ENCODE assay signal across 9 mouse cellular contexts in the genomic region with DNA sequence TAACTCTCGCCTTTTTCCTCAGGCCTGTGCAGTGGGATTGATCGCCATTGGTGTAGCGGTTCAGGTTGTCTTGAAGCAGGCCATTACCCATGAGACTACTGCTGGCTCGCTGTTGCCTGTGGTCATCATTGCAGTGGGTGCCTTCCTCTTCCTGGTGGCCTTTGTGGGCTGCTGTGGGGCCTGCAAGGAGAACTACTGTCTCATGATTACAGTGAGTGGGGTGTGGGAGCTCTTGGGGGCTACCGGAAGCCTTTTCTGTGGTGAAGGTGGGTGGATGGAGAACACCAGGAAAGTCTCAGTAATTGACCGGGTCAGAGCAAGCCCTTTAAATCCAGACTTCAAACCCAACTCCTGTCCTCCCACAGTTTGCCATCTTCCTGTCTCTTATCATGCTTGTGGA. TPM values are rescaled to one million over a fixed set of nuclear protein-coding genes. Genes with fewer than 3 reads are reported as not detected.
DNase-seq lines count a peak whose midpoint lies in the region; ATAC-seq and TF ChIP-seq lines count a peak whose summit lies in the region.
"Had no signal": no experiment of that assay in that cellular context is flagged by ENCODE, and none has a peak within 500 bp of the region (broad histone marks: within the 10 kb centered on the region; RNA-seq: fewer than 3 reads in every experiment).

No protein-coding gene starts in this region.

- peaks cover 30% of the 10 kb centered on the region for H3K4me1 ChIP-seq in heart, embryonic 10.5 days
- peaks cover 36% of the 10 kb centered on the region for H3K4me1 ChIP-seq in midbrain, embryonic 10.5 days
- 0 out of 2 replicates have a peak, but pooled peaks cover 3% of the 10 kb centered on the region for H3K4me1 ChIP-seq in midbrain, embryonic 14.5 days (ENCODE audit: control insufficient read depth, insufficient read depth, low read length)
- peaks cover 38% of the 10 kb centered on the region for H3K4me1 ChIP-seq in limb, embryonic 13.5 days

- no peak for DNase-seq in heart, embryonic 10.5 days (ENCODE audit: low spot score)
- no peak for DNase-seq in heart, postnatal 36 days
- no peak for DNase-seq in midbrain, embryonic 10.5 days (ENCODE audit: low spot score)
- no peak for DNase-seq in midbrain, embryonic 14.5 days
- no peak for DNase-seq in left cerebral cortex, adult 2 months (ENCODE audit: extremely low spot score in 1 of 2, low spot score in 2 of 2)
- no peak for DNase-seq in ovary, postnatal 36 days (ENCODE audit: low spot score)
- no peak for DNase-seq in spleen, postnatal 36 days (ENCODE audit: low spot score in 2 of 2)

- no peaks in the 10 kb centered on the region for H3K9me3 ChIP-seq in heart, embryonic 10.5 days
- H3K9me3 ChIP-seq in midbrain, embryonic 10.5 days (replicated peaks): no peaks in the 10 kb centered on the region
- no peaks in the 10 kb centered on the region for H3K9me3 ChIP-seq in midbrain, embryonic 14.5 days (ENCODE audit: control insufficient read depth, low read length)
- H3K9me3 ChIP-seq in limb, embryonic 13.5 days: no peaks in the 10 kb centered on the region

- no peak overlapping the region for H3K9ac ChIP-seq in midbrain, embryonic 14.5 days (replicated peaks; ENCODE audit: low read length)
- peak overlapping the region; percentile 100 for H3K9ac ChIP-seq in limb, embryonic 13.5 days

- 82% methylated on average over 6 of the region's 6 CpGs for WGBS in heart, embryonic 10.5 days
- 88% methylated on average over 6 of the region's 6 CpGs for WGBS in midbrain, embryonic 10.5 days
- 92% methylated on average over 6 of the region's 6 CpGs for WGBS in midbrain, embryonic 14.5 days
- WGBS in limb, embryonic 13.5 days: 83% methylated on average over 6 of the region's 6 CpGs

- H3K27ac ChIP-seq in heart, embryonic 10.5 days: 0 out of 2 replicates have a peak overlapping the region, but pooled peaks have one; percentile 3
- H3K27ac ChIP-seq in midbrain, embryonic 10.5 days (replicated peaks): no peak overlapping the region
- no peak overlapping the region for H3K27ac ChIP-seq in midbrain, embryonic 14.5 days (replicated peaks; ENCODE audit: low read depth, low read length)
- H3K27ac ChIP-seq in limb, embryonic 13.5 days: 0 out of 2 replicates have a peak overlapping the region, but pooled peaks have one; percentile 96
- H3K27ac ChIP-seq in left cerebral cortex, adult 2 months: no peak overlapping the region

- H3K4me3 ChIP-seq in heart, embryonic 10.5 days: peak overlapping the region; percentile 5; the same call in 1 of the 2 replicates
- 0 out of 2 replicates have a peak overlapping the region, but pooled peaks have one; percentile 86 for H3K4me3 ChIP-seq in midbrain, embryonic 10.5 days
- no peak overlapping the region for H3K4me3 ChIP-seq in midbrain, embryonic 14.5 days (replicated peaks; ENCODE audit: low read depth, low read length)
- peak overlapping the region; percentile 87 for H3K4me3 ChIP-seq in limb, embryonic 13.5 days
- H3K4me3 ChIP-seq in left cerebral cortex, adult 2 months: no peak overlapping the region; the same call in 1 of the 2 replicates
- H3K4me3 ChIP-seq: erythroblast, embryonic 14.5 days had no signal

- ATAC-seq in midbrain, embryonic 14.5 days (ENCODE audit: low FRiP score, low TSS enrichment): no peak
- ATAC-seq in limb, embryonic 13.5 days (ENCODE audit: low FRiP score, low read depth): no peak

- H3K4me2 ChIP-seq in midbrain, embryonic 14.5 days (ENCODE audit: low read length): no peak overlapping the region
- peak overlapping the region; percentile 77 for H3K4me2 ChIP-seq in limb, embryonic 13.5 days (replicated peaks)

- H3K36me3 ChIP-seq in heart, embryonic 10.5 days: peaks cover 49% of the 10 kb centered on the region
- peaks cover 26% of the 10 kb centered on the region for H3K36me3 ChIP-seq in midbrain, embryonic 10.5 days
- 0 out of 2 replicates have a peak, but pooled peaks cover 2% of the 10 kb centered on the region for H3K36me3 ChIP-seq in midbrain, embryonic 14.5 days (ENCODE audit: control insufficient read depth, insufficient read depth, low read length)
- peaks cover 51% of the 10 kb centered on the region for H3K36me3 ChIP-seq in limb, embryonic 13.5 days

- intact Hi-C loops in heart, postnatal 36 days (cut with DNase I): no loop called here
- intact Hi-C loops in left cerebral cortex, adult 2 months (cut with DNase I): loop anchor here (5.0 kb wide), 1 partner anchor 66 kb away; no protein-coding TSS in a partner anchor

- TF ChIP-seq CTCF in left cerebral cortex, adult 2 months (IDR thresholded peaks at IDR 0.05): no peak

- H3K27me3 ChIP-seq in heart, embryonic 10.5 days (ENCODE audit: insufficient read depth, poor library complexity, severe bottlenecking): 0 out of 2 replicates have a peak, but pooled peaks cover 5% of the 10 kb centered on the region
- H3K27me3 ChIP-seq in midbrain, embryonic 10.5 days (ENCODE audit: low read depth, poor library complexity, severe bottlenecking): peaks cover 45% of the 10 kb centered on the region
- H3K27me3 ChIP-seq in midbrain, embryonic 14.5 days (ENCODE audit: control insufficient read depth, insufficient read depth, low read length): no peaks in the 10 kb centered on the region
- H3K27me3 ChIP-seq in limb, embryonic 13.5 days: no peaks in the 10 kb centered on the region

RNA-seq across cellular contexts. Expression of a gene that starts 10.6 kb away (rescaled TPM):
- polyA plus RNA-seq in heart, embryonic 10.5 days (2016; fragmentation: Nextera tagmentation; extraction: Ambion mirVana): 313 and 322 TPM in 2 replicates
- total RNA-seq in heart, postnatal 36 days (2021): 100 to 1,000 TPM; 117 to 143 TPM
- 195 and 196 TPM in 2 replicates for polyA plus RNA-seq in midbrain, embryonic 10.5 days (2016; fragmentation: Nextera tagmentation; extraction: Ambion mirVana)
- polyA plus RNA-seq in midbrain, embryonic 14.5 days (2014; fragmentation: Nextera tagmentation; extraction: Ambion mirVana): 120 and 138 TPM in 2 replicates
- polyA plus RNA-seq in limb, embryonic 13.5 days (2015; fragmentation: Nextera tagmentation; extraction: Ambion mirVana): 820 and 839 TPM in 2 replicates
- total RNA-seq in left cerebral cortex, adult 2 months (2021): 10 to 100 TPM; 63.7 to 73.3 TPM

RNA-seq across cellular contexts. Expression of a gene that starts 11.3 kb away (rescaled TPM):
- 8.8 and 9.9 TPM in 2 replicates for polyA plus RNA-seq in heart, embryonic 10.5 days (2016; fragmentation: Nextera tagmentation; extraction: Ambion mirVana)
- 1 to 10 TPM; 6.4 to 7.5 TPM for total RNA-seq in heart, postnatal 36 days (2021)
- 13.3 and 14.9 TPM in 2 replicates for polyA plus RNA-seq in midbrain, embryonic 10.5 days (2016; fragmentation: Nextera tagmentation; extraction: Ambion mirVana)
- 11.6 and 15.2 TPM in 2 replicates for polyA plus RNA-seq in midbrain, embryonic 14.5 days (2014; fragmentation: Nextera tagmentation; extraction: Ambion mirVana)
- 12.2 and 12.9 TPM in 2 replicates for polyA plus RNA-seq in limb, embryonic 13.5 days (2015; fragmentation: Nextera tagmentation; extraction: Ambion mirVana)
- total RNA-seq in left cerebral cortex, adult 2 months (2021): 1 to 10 TPM; 6.5 to 7.4 TPM

RNA-seq across cellular contexts. Expression of a gene that starts 12.4 kb away (rescaled TPM):
- 182 and 194 TPM in 2 replicates for polyA plus RNA-seq in heart, embryonic 10.5 days (2016; fragmentation: Nextera tagmentation; extraction: Ambion mirVana)
- 100 to 1,000 TPM; 184 to 206 TPM for total RNA-seq in heart, postnatal 36 days (2021)
- 216 and 236 TPM in 2 replicates for polyA plus RNA-seq in midbrain, embryonic 10.5 days (2016; fragmentation: Nextera tagmentation; extraction: Ambion mirVana)
- 249 and 282 TPM in 2 replicates for polyA plus RNA-seq in midbrain, embryonic 14.5 days (2014; fragmentation: Nextera tagmentation; extraction: Ambion mirVana)
- 225 and 240 TPM in 2 replicates for polyA plus RNA-seq in limb, embryonic 13.5 days (2015; fragmentation: Nextera tagmentation; extraction: Ambion mirVana)
- total RNA-seq in left cerebral cortex, adult 2 months (2021): 10 to 100 TPM; 78.8 to 80.8 TPM

RNA-seq across cellular contexts. Expression of a gene that starts 19.9 kb away (rescaled TPM):
- 4.6 and 5.7 TPM in 2 replicates for polyA plus RNA-seq in heart, embryonic 10.5 days (2016; fragmentation: Nextera tagmentation; extraction: Ambion mirVana)
- 1 to 10 TPM; 1.9 to 2.8 TPM for total RNA-seq in heart, postnatal 36 days (2021)
- polyA plus RNA-seq in midbrain, embryonic 10.5 days (2016; fragmentation: Nextera tagmentation; extraction: Ambion mirVana): 9.5 and 10.5 TPM in 2 replicates
- 7.9 and 9.6 TPM in 2 replicates for polyA plus RNA-seq in midbrain, embryonic 14.5 days (2014; fragmentation: Nextera tagmentation; extraction: Ambion mirVana)
- polyA plus RNA-seq in limb, embryonic 13.5 days (2015; fragmentation: Nextera tagmentation; extraction: Ambion mirVana): 12.5 and 13.1 TPM in 2 replicates
- total RNA-seq in left cerebral cortex, adult 2 months (2021): 10 to 100 TPM; 13.1 to 15.3 TPM
- polyA plus RNA-seq: erythroblast, embryonic 14.5 days had no signal

RNA-seq across cellular contexts. Expression of a gene that starts 22.2 kb away (rescaled TPM):
- polyA plus RNA-seq in heart, embryonic 10.5 days (2016; fragmentation: Nextera tagmentation; extraction: Ambion mirVana): 1.1 and 1.3 TPM in 2 replicates
- total RNA-seq in heart, postnatal 36 days (2021): 100 to 1,000 TPM; 160 to 167 TPM
- polyA plus RNA-seq in midbrain, embryonic 10.5 days (2016; fragmentation: Nextera tagmentation; extraction: Ambion mirVana): 1.7 and 1.9 TPM in 2 replicates
- 3.4 and 4.9 TPM in 2 replicates for polyA plus RNA-seq in midbrain, embryonic 14.5 days (2014; fragmentation: Nextera tagmentation; extraction: Ambion mirVana)
- polyA plus RNA-seq in limb, embryonic 13.5 days (2015; fragmentation: Nextera tagmentation; extraction: Ambion mirVana): 4.8 and 5.5 TPM in 2 replicates
- total RNA-seq in left cerebral cortex, adult 2 months (2021): 10 to 100 TPM; 13.2 to 16.3 TPM
- polyA plus RNA-seq: erythroblast, embryonic 14.5 days had no signal

Comparison
In these comparisons a context has a peak if more than half of its experiments do, and no peak if none do; other contexts are left out.
1. H3K4me3 ChIP-seq: peak in heart, embryonic 10.5 days (single experiment), midbrain, embryonic 10.5 days (single experiment) and limb, embryonic 13.5 days (single experiment); none in midbrain, embryonic 14.5 days (single experiment) and left cerebral cortex, adult 2 months (single experiment).
2. H3K27ac ChIP-seq: peak in heart, embryonic 10.5 days (single experiment) and limb, embryonic 13.5 days (single experiment); none in midbrain, embryonic 10.5 days (single experiment), midbrain, embryonic 14.5 days (single experiment) and left cerebral cortex, adult 2 months (single experiment).